Mouse (Mus musculus) embryo, embryonic 9.5 days (tissue): ENCODE data around the gene Eid3.
A peak's percentile ranks its signal among the peaks of the same experiment; 100 is the strongest.

Experiments used
- DNase-seq: peaks from one replicate; pipeline ENCODE4 v3.0.0-alpha.2; 2017; ENCODE audit errors: extremely low spot score

Eid3 gene

DNA sequence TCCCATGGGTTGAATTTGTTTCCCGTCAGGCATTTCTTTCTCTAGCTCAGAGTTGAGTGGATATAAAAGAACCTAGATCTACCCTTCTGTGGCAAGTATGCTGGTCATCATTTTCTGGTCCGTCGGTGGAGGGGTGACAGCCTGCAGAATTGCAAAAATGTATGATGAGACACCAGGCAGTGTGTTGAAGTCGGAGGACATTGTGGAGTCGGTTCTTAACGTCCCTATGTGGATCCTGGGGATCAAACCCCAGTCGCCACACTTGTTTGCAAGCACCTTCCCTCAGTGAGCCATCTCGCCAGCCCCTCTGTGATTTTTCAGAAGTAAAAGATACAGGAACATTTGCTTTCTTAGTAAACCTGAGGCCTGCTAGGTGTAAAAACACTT lies 5.5 kb upstream of the Eid3 start:
- peak; percentile 44 for DNase-seq

DNA sequence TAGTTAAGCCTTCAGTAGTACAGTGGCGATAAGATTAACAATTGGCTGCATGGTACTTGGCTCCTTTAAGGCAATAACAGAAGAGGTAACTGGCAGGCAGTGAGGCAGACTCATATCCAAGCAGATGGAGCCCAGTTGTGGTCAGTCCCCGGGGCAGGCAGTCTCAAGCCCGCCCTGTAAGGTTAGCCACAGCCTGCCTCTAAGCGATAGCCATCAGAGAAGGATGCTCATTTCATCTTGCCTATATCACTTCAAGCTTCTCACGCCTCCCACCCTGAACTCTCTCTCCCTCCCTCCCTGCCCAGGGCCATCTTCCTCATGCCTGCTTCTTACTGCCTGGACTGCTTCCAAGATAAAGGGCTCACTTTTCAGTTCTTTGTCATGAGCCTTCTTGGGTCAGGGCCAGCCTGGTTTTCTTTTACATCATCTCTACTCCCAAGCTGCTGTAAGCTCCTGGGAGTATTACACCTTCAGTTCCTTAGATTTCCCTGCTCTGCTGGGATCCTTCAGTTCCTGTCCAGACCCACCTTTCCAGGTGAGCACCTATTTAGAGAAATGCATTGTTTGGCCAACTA lies 3.2 kb upstream of the Eid3 start:
- DNase-seq = no peak

DNA sequence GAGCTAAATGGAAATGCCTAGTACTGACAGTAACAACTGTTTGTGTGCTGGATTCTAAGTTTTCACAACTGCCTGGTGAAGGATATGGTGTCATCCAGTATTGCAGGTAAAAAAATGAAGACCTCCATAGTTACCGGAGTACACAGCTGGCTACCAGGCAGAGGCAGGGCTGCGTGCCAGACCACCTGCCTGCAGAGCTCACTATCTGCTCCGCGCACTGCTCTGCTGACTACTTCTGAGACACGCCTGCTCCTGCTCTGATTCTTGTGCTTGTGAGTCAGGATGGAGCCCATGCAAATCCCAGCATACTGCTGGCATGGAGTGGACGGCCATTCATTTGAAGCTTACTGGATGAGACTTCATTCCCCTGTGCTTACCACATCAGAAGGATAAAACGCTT lies 2.6 kb upstream of the Eid3 start:
- no peak for DNase-seq

DNA sequence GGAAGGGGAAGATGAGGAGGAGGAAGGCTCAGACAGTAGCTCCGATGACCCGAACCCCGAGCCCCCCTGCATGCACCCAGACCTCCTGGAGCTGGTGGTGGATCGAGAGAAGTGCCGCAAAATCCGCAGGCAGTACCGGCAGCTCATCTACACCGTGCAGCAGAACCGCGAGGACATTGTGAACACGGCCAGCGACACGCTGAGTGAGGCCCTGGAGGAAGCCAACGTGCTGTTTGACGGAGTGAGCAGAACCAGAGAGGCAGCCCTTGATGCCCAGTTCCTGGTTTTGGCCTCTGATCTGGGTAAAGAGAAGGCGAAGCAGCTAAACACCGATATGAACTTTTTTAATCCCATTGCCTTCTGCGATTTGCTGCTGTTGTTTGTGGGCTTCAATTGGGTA lies 406 bp downstream of the Eid3 start:
- no peak for DNase-seq

DNA sequence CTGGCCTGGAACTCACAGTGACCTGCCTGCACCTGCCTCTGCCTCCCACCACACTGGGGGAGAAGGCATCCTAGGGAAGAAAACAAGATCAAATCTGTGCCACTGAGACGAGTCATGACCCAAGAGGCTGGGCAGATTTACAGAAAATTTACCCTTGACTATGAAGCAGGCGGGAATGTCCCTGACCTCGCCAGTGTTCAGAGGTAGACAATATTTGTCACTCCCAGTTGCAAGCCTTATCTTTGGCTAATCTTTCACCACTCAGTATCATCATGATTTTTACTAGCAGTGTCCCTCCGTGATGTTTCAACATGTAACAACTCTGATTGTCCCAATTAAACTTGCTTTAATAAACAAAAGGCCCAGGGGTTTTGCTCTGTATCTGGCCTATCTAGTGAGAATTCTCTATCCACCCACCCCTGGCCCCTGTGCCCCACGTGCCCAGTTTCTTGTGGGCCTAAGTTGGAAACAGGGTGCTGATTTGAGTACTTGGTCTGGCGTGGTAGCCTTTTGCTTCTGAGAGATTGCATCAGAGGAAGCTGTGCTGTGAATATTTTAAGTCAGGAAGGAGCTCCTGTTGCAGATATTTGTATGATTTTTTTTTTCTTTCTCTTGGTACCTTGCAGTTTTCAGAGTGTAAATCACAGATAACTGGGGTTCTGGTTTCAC lies 2.1 kb downstream of the Eid3 start:
- DNase-seq = no peak

DNA sequence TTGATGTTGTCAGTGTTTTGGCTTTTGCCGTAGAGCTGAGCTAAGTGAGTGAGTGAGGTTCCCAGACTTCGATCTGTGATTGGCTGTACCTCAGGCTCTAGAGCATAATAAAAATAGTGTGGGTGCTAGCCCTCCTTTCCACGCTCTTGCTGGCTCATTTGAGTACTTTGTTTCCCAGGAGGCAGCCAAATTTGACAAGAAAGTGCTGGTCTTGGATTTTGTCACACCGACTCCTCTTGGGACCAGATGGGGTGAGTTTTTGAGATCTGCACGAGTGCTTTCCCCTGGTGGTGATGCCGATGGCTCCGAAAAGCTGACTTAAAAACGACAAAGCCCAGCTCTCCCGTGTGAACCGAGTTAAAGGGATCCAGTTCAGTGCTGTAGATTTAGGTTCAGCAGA lies 9.0 kb downstream of the Eid3 start:
- DNase-seq = no peak

DNA sequence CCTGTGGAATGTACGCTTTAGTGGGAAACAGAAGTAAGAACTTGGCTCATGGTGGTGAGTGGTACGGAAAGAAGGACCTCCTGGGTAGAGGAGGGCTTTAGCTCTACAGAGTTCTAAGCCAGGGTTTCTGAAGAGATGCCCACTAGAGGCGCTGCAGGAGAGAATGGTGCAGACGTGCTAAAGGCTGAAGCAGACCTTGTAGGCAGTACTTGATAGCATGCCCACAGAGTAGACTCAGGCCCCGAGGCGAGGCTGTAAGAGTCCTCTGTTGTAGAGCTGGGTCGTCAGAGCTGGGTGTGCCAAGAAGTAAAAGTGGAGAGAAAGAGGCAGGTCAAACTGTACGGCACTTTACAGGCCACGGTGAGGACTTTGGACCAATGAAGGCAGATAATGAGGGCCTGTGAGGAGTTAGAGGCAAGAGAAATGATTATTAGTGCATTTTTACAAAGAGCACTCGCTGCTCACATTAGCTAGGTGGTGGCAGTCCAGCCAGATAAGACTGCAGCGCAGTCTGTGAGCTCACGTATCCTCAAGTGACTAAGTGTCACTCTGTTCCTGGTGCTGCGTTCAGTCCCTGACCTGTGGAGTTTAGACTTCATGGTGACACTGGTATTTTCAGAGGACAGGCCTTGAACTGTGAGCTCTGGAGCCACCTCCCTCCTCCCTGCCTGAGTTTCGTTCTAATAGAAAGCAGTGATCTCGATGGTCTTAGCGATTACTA lies 9.8 kb downstream of the Eid3 start:
- no peak for DNase-seq

DNA sequence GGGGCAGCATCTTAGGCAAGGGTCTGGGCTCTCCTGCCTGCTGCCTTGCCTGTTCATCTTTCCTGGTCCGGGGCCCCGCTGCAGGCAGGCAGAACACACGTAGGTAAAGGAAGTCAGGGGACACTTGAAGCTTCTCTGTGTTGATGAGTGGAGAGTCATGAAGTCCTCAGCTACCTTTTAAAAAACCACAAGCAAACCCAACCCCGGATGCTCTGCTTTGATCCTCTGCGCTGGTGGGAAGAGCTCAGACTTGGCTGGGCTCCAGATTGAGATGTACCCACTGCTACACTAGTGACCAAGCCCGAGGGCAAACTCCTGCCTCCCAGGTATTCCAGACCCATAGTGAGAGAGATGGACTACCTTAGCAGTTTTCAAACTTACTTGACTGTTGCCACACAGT lies 20.9 kb downstream of the Eid3 start:
- DNase-seq = no peak

DNA sequence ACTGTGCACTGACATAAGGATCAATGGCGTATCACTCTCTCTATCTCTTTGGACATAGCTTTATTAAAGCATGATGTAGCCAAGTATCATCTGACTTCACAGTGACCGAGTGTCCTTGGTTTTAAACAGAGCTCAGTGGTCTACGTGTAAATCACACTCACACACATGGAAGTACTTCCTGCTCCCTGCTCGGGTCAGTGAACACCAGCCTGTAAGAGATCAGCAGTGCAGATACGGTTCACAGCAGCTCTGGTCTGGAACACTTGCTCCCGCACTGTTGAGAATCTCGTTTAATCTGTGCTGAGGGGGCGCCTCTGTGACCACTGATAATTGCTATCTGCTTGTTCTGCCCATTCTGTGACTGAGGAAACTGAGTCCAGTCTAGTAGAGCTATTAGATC lies 22.1 kb downstream of the Eid3 start:
- DNase-seq = no peak

DNA sequence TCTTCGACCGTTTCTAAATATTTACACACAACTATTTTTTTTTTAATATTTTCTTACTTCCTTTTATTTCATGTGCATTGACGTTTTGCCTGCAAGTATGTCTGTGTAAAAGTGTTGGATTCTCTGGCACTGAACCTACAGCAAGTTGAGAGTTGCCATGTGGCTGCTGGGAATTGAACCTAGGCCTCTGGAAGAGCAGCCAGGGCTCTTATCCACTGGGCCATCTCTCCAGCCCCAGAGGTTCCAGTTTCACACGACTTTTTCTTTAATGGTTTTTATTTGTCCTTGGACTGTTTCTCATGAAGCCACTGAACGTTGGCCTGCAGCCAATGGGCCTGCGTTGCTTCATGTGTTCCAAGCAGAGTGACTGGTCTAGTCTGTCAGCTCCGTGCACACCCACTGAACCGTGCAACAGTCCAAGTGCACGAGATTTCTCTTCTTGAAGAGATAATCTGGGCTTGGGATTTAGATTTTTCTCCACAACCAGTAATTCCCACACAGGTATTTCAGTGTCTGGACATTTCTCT lies 23.1 kb downstream of the Eid3 start:
- no peak for DNase-seq

DNA sequence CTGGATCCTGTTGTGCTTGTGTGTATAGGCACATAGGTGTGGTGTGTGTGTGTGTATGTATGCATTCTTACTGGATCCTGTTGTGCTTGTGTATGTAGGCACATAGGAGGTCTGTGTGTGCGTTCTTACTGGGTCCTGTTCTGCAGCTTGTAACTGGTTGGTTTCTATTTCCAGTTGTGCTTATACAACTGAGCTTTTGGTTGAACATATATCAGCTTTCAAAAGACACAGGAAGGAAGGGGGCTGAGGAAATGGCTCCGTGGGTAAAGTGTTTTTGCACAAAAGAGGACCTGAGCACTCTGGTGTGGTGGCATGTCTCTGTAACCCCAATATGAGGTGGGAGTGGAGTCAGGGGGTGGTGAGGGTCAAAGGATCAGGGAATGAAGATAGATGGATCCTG lies 24.5 kb downstream of the Eid3 start:
- no peak for DNase-seq

DNA sequence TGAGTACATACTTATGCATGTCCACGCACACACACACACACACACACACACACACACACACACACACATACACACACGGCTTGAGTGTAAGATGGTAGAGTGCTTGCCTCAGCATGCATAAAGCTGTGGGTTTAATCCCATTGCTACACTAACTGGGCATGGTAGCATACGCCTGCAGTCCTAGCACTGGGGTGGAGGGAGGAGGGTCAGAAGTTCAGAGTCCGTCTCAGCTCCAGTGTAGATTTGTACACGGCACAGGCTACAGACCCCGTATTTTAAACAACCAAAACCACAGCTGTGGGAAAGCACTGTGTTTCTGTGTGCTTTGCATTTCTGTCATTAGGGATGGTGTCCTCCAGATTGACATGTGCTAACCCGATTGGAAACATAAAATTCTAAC lies 25.0 kb downstream of the Eid3 start:
- no peak for DNase-seq

DNA sequence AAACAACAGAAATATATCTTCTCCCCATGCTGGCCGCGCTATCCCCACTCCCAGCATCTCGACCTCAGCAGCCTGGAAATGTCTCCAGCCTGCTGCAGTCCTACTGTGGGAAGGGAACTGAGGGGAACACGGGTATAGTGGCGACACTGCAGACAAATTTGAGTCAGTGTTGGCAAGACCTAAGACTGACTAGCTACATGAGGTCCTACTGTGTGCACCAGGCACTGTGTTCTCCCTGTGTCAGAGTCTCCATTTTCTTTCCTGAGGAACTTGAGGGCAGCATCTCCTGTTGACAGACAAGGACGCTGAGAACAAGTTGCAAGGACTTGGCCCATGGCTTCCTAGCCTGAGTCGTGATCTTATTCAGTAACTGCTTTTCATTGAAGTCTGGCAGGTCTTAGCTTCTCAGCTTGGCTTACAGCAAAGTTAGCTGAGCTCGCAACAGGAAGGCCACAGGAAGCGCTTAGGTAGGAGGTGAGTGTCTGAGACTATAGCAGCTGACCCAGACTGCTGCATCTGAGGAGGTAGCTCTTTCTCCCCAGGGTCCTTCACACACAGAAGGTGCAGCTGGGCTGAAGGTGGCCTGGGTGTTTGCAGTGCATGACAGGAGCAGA lies 26.1 kb downstream of the Eid3 start:
- no peak for DNase-seq

DNA sequence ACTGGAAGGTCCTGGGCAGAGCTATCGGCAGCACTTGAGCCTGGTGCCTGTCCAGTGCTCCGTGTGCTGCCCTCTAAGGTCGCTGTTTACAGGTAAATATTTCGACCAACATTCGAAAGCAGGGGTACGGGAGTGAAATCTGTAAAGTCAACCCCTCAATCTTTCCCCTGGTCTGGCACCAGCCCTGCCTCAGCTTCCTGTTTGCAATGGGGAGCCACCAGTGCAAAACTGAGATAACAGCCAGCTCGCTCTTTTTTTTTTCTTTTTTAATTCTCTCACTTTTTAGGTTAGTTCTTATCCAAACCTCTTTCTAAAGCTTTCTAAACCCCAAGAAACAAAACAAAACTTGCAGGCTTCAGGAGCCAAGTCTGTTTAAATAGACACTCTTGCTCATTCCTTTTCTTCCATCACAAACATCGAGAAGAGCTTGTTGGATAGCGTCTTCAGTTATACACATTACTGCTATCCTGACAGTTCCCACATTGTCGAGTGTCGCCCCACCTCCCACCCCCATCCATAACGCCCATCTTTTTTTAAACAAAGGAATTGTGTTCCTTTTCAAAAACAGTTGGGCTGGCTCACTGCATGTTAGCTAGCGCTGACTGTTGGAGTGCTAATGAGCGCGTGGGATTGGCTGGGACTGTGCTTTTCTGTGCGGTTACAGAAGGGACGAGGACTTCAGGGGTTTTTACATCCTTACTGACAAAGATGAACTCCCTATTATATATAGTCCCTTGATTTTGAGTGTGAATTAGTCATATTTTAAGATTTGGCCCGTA lies 27.6 kb downstream of the Eid3 start:
- DNase-seq = no peak

DNA sequence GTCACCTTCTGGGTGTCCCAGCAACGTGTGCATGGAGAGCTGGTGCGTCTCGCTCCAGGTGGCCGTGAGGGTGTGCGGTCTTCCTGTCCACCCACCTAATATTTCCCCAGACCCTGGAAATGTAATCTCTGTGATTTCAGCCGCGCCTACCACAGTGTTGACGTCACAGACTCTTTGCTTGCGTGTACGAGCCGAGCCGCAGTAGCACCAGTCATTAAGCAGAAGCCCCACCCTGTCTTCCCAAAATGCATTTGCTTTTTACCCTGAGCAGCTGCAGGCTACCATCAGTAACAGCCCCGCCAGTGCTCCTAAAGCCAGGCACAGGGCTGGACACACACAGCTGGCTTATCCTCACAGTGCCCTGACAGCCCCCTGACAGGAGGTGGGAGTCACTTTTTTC lies 31.5 kb downstream of the Eid3 start:
- DNase-seq = no peak

DNA sequence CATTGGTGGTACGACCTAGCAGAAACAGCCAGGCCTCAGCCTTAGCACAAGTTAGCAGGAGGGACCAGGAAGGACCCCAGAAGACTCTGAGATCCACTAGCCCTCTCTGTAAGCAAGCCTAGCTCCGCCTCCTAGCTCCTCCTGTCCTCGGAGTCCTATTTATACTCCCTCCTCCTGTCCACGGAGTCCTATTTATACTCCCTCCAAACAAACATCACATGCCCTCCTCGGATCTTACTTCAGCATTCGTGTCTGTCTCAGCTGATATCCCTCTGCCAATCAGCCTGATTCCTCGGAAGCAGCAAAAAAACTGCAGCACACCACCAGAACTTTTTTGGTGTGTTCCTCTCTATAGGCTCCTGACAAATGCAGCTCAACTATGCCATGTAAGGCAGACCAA lies 32.5 kb downstream of the Eid3 start:
- no peak for DNase-seq

DNA sequence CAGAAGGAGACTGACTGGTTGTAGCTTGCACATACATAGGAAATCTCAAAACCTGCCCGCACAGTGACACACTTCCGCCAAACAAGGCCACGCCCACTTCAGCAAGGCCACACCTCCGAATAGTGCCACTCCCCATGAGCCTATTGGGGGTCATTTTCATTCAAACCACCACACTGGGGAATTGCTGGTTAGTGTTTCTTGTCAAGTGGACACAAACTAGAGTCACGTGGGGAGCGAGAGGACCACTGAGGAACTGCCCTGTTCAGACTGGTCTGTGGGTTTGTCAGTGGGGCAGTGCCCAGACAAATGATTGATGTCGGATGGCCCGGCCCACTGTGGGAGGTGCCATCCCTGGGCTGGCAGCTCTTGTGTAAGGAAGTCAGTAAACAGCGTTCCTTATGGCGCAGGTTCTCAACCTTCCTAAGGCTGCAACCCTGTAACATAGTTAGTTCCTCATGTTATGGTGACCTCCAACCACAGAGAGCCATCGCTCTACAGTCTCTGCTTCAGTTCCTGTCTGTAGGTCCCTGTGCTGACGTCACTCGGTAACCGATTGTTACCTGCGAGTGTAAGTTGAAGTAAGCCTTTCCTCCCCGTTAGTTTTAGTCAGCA lies 33.5 kb downstream of the Eid3 start:
- DNase-seq = no peak

DNA sequence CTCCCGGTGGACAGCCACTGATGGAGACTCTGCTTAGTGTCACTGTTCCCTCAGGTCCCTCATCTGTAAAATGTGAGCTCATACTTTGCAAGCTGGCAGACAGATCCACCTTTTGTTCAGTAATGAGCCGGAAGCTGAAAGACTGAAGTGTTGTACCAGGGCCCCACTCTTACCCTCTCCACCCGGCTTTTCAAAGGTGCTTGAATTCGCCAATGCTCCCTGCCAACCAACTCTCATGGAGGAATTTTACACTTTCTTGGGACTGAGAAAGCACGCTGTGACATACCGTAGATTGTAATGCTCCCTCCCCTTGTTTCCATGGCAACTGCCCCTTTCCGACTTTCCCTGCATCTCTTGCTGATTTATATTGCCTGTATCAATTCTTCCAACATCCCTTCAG lies 34.1 kb downstream of the Eid3 start:
- DNase-seq = no peak

DNA sequence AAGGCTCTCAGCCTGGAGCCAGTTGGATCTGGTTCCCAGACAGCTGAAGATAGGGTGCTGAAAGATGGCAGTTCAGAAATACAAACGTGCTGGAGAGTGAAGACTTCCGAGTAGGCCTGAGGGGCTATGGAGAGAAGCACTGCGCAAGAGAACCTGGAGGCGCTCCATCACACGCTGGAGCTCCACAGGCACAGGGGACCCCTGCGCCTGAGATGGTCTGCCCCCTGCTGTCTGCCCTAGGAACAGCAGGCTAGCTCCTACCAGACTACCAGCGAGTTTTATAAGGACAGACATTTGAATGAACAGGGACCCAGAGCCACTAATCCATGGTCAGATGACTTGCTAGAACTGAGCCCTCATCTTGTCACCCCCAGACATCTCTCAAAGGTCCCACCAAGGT lies 35.0 kb downstream of the Eid3 start:
- peak; percentile 84 for DNase-seq

DNA sequence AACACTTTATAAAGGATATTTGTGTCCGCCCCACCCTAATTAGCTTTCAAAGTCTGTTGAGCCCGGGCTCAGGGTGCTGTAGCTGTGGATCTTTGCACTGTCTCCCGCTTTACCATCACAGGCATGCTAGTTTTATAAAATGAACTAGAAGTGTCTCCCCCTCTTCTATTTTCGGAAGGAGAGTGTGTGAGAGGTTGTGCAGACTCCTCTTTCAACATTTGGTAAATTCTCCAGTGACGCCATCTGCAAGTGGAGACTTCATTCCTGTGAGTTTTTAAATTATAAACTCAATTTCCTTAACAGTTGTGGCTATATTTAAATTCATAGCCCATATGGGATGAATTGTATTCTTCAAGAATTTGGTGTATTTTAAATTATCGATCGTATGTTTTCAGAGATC lies 42.1 kb downstream of the Eid3 start:
- DNase-seq = no peak

DNA sequence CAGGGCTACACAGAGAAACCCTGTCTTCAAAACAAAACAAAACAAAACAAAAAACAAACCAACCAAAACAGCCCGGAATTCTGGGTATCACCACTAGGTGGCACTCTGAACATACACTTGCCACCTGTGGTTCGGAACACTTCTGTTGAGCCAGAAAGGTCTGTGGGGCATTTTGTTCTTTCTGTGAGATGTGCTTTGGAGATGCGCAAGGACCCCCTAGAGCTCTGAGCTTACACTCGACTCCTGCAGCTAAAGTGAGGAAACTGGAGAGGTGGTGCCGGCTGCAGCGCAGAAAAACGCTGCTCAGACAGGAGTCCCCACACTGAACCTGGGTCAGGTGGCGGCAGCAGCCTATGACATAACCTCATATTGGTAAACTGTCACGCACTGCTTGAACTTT lies 43.0 kb downstream of the Eid3 start:
- peak; percentile 73 for DNase-seq

DNA sequence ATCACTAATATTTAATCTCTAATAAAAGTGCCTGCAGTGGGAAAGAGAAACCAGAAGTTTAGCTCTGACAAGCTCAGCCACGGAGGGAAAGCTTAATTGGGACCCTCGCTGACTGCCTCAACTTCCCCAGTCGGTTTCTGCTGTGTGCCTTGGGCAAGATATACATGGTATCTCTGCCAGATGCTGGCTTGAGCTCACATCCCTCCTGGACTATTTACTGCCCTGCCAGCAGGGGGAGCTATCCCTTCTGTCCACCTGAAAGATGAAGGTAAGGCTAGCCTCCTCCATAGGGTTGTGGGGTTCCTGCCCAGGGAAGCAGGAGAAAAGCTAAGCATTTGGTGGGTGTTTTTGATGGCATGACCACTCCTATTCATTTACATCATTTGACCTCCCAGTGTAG lies 43.8 kb downstream of the Eid3 start:
- no peak for DNase-seq
